Mouse (Mus musculus) megakaryocyte, embryonic 14.5 days (primary cell): ENCODE data around the gene Dennd1b.

Experiments
- FLI1 ChIP-seq: IDR thresholded peaks from 2 replicates; pipeline ENCODE4 v1.6.1; 2012; ENCODE audit warnings: low read length, inconsistent platforms, mixed read lengths
- GATA1 ChIP-seq: IDR thresholded peaks from 3 replicates; pipeline ENCODE4 v1.6.1; 2012; ENCODE audit warnings: mixed read lengths, low read length, inconsistent platforms, borderline replicate concordance

DNA sequence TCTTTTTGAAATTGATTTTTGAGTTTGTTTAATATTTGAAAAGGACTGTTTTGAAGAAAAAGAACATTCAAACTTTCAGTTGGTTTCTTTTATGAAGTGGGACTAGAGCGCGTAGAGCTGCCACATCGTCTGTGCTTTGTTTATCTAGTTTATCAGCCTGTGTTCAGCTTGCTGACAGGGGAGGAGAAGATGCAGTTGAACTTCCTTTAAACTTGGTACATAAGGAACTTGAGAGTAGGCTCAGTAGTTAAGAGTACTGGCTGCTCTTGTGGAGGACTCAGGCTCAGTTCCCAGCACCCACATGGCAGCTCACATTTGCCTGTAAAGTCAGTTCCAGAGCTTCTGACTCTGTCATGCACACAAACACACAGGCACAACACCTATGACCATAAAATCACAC lies 124.3 kb downstream of the Dennd1b start:
- no peak for TF ChIP-seq GATA1
- no peak for TF ChIP-seq FLI1
